Mouse (Mus musculus) heart, embryonic 16.5 days (tissue): Measurements from ENCODE around the gene Htr2c. TPM values are rescaled to one million over a fixed set of nuclear protein-coding genes. Genes with fewer than 3 reads are reported as not detected.

Source experiments
- ATAC-seq: fragments of 200-750 bp; cut with Nextera tagmentation; replicated peaks from 2 replicates; pipeline ENCODE4 v1.8.0; 2017; ENCODE audit warnings: moderate number of reproducible peaks; ENCODE audit not compliant: insufficient read depth, low FRiP score; ENCODE audit errors: extremely low read depth
- H3K27ac ChIP-seq: fragments of 300-500 bp; sonication (generic); 2 replicates; pipeline ENCODE4 v1.5.1; 2014; ENCODE audit warnings: mild to moderate bottlenecking, low read length, control low read depth, moderate library complexity
- H3K27me3 ChIP-seq: fragments of 300-500 bp; sonication (generic); 2 replicates; pipeline ENCODE4 v1.6.1; 2014; ENCODE audit warnings: low read length, mixed read lengths; ENCODE audit not compliant: control insufficient read depth, insufficient read depth
- H3K36me3 ChIP-seq: fragments of 300-500 bp; sonication (generic); 2 replicates; pipeline ENCODE4 v1.6.1; 2014; ENCODE audit not compliant: control insufficient read depth, insufficient read depth
- H3K4me1 ChIP-seq: fragments of 300-500 bp; sonication (generic); 2 replicates; pipeline ENCODE4 v1.6.1; 2014; ENCODE audit warnings: low read length, mixed read lengths; ENCODE audit not compliant: control insufficient read depth, insufficient read depth
- H3K4me2 ChIP-seq: fragments of 300-500 bp; sonication (generic); 2 replicates; pipeline ENCODE4 v1.6.1; 2014; ENCODE audit warnings: low read depth, mild to moderate bottlenecking, control low read depth, low read length
- H3K4me3 ChIP-seq: fragments of 300-500 bp; sonication (generic); 2 replicates; pipeline ENCODE4 v1.5.1; 2014; ENCODE audit warnings: mild to moderate bottlenecking, control low read depth, low read length
- H3K9ac ChIP-seq: fragments of 300-500 bp; sonication (generic); 2 replicates; pipeline ENCODE4 v1.6.1; 2014; ENCODE audit warnings: low read length, control low read depth
- H3K9me3 ChIP-seq: fragments of 300-500 bp; sonication (generic); replicated peaks from 2 replicates; pipeline ENCODE4 v1.6.1; 2016; ENCODE audit warnings: low read length; ENCODE audit not compliant: control insufficient read depth
- WGBS: fragments of 180-500 bp; shearing (Covaris S2); extraction: QIAGEN DNeasy Blood & Tissue Kit; methylation state at CpG from one replicate; pipeline ENCODE4 v1.1.7; 2014; 5-methylcytosine and 5-hydroxymethylcytosine counted together
- polyA plus RNA-seq: library from polyadenylated mRNA; unstranded; fragments of >200 nt; fragmentation: Nextera tagmentation; extraction: Ambion mirVana; gene quantifications from 2 replicates; pipeline ENCODE4 v1.2.1, GENCODE M21; 2015

Htr2c gene
- not detected in 2 replicates for polyA plus RNA-seq

DNA sequence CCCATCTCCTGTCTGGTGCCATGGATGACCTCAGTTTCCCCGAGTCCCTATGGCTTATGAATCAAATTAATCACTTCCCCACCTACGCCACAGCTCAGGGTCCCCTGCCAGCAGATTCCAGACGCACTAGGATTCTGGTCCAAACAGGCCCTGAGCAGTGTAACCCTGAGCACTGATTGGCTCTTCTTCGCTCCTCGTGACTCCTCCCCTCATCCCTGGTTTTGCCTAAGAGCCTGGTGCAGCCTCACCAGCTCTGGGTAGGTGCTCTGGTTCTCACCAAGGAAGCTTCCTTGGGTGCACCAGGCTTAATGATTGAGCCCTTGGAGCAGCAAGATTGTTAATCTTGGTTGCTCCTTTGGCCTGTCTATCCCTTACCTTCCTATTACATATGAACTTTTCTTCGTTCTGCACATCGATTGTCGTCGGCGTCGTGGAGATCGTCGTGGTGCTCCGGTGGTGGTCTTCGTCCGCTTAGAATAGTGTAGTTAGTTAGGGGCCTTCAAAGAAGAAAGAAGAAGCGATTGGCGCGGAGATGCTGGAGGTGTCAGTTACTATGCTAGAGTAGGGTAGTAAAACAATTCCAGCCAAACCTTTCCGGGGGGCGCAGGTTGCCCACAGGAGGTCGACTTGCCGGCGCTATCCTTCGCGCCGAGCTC, at the start of gene Htr2c:
TSS of gene Htr2c (plus strand) at position 256 of the 656 bp plus-strand sequence.
- WGBS, result 23% methylated on average over 27 of the region's 27 CpGs
- ATAC-seq, result no peak
- peaks cover 20% of the 10 kb centered on the region for H3K27me3 ChIP-seq
- H3K9me3 ChIP-seq, result no peaks in the 10 kb centered on the region
- peak within 1 kb of the TSS; percentile 4; the same call in 1 of the 2 replicates for H3K4me3 ChIP-seq
- H3K9ac ChIP-seq, result no peak within 1 kb of the TSS
- no peaks in the 10 kb centered on the region for H3K36me3 ChIP-seq
- no peaks in the 10 kb centered on the region for H3K4me1 ChIP-seq
- H3K27ac ChIP-seq, result no peak within 1 kb of the TSS
- H3K4me2 ChIP-seq, result peak within 1 kb of the TSS; percentile 50

DNA sequence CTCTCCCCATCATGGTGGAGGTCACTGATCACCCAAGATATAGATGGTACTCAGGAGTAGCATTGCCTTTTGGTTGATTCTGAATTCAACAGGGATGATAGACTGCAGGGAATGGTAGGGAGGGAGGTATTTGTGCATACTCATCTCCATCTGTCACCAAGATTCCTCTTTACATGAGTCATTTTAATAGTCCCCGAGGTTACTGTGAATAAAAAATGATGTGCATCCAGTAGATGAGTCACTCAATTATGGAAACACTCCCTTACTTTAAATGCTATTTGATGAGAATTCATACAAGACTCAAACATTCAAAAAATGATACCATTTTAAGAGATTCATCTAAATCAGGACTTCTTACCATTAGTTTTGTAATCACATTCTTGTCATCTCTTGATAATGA, 34.1 kb upstream of the Htr2c start:
- Histone ChIP-seq H3K27ac (no peak overlapping the region), H3K4me1 (no peaks in the 10 kb centered on the region), H3K9ac (no peak overlapping the region), H3K9me3 (no peaks in the 10 kb centered on the region), H3K4me3 (no peak overlapping the region), H3K36me3 (no peaks in the 10 kb centered on the region), H3K27me3 (no peaks in the 10 kb centered on the region), H3K4me2 (no peak overlapping the region)
- no peak for ATAC-seq
- WGBS, result 48% methylated on average over 1 of the region's 1 CpGs

DNA sequence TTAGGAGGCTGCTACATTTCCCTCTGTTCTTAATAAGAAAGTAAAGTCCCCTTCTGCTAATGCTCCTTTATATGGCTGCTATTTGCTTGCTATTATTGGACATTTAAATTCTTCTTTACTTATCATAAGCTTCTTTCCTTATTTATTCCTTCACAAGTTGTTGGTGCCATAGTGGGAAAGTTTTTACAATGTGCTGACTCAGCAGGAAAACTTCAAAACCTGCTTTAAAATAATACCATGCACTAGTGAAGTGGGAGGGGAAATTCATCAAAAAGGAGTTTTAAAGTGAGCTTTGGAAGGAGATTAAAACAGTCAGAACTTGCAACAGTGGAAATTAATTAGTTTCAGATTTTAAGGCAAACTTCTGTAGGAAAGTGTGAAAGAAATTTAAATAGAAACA, 26.0 kb upstream of the Htr2c start:
- H3K27ac ChIP-seq, result no peak overlapping the region
- H3K36me3 ChIP-seq, result no peaks in the 10 kb centered on the region
- no peak for ATAC-seq
- no peak overlapping the region for H3K9ac ChIP-seq
- no peak overlapping the region for H3K4me3 ChIP-seq
- H3K4me1 ChIP-seq, result no peaks in the 10 kb centered on the region
- H3K4me2 ChIP-seq, result no peak overlapping the region
- H3K9me3 ChIP-seq, result no peaks in the 10 kb centered on the region
- no peaks in the 10 kb centered on the region for H3K27me3 ChIP-seq

DNA sequence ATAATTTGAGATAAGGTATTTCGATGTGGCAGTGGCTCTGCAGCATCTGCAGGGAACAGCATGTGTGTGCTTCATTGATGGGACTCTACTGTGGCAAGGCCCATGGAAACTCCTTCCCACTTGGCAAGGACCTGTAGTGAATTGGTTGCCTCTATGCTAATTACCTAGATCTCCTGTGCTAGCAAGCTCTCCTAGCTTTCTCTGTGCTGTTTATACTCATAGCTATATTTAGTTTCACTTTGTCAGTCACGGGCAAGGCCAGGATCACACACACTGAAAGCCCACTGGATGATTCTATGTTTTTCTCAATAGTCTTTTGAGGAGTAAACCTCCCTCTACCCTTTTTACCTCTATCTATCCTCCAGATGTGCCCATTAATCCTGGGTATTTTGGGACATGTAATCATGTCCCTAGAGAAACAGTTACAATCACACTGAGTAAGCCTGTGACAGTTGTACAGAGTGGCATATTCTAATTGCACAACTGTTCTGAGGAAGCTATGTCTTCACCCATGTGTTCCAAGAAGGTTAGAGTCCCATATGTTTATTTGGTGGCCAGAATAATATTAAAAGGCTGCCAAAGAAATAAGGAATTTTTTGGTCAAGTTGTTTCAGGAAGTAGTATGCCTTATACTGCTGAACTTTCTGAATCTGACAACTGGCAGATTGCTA, 16.0 kb upstream of the Htr2c start:
- no peaks in the 10 kb centered on the region for H3K27me3 ChIP-seq
- H3K36me3 ChIP-seq, result no peaks in the 10 kb centered on the region
- no peak overlapping the region for H3K27ac ChIP-seq
- peak overlapping the region; percentile 12; the same call in 1 of the 2 replicates for H3K4me2 ChIP-seq
- H3K4me3 ChIP-seq, result no peak overlapping the region
- H3K9ac ChIP-seq, result no peak overlapping the region
- ATAC-seq, result no peak
- no peaks in the 10 kb centered on the region for H3K4me1 ChIP-seq
- H3K9me3 ChIP-seq, result no peaks in the 10 kb centered on the region
- 46% methylated on average over 2 of the region's 2 CpGs for WGBS

DNA sequence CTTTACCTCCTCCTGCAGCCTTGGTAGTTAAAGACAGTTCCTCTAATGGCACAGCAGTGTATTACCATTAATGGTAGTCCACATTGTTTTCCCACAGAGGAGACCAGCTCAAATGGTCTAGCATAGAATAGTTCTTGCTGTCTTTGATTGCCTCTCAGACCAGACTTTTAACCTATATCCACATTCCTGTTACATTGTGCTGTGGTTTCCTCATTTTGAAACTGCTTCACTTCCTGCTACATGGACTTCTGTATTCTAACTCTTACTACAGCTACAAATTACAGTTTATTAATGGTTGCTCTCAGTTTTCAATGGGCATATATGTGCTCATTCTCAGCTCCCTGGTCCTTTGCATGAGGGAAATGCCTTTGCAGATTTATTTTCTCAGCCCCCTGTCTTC, 15.3 kb upstream of the Htr2c start:
- no peak for ATAC-seq
- H3K9me3 ChIP-seq, result no peaks in the 10 kb centered on the region
- no peak overlapping the region for H3K4me3 ChIP-seq
- H3K27ac ChIP-seq, result no peak overlapping the region
- H3K36me3 ChIP-seq, result no peaks in the 10 kb centered on the region
- no peak overlapping the region for H3K4me2 ChIP-seq
- no peak overlapping the region for H3K9ac ChIP-seq
- H3K4me1 ChIP-seq, result no peaks in the 10 kb centered on the region
- no peaks in the 10 kb centered on the region for H3K27me3 ChIP-seq

DNA sequence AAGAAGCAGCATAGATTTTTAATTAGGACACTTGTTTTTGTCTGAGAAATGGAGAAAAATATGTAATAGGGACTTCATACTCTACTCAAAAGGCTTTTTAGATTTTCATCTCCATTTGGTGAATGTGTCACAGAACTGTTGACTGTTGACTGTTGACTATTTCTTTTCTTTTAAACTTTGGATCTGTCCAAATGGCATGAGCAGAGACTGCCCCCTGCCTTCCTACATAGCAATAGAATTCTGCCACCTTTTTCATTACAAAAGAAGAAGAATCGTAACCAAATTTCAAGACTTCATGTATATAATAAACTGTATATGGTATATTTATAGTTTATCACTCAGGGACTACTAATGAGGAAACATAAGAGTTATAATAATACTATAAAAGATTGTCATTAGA, 3.7 kb upstream of the Htr2c start:
- Histone ChIP-seq H3K9me3 (no peaks in the 10 kb centered on the region), H3K4me1 (no peaks in the 10 kb centered on the region), H3K36me3 (no peaks in the 10 kb centered on the region), H3K4me3 (no peak overlapping the region), H3K9ac (no peak overlapping the region), H3K27ac (no peak overlapping the region), H3K27me3 (peaks cover 20% of the 10 kb centered on the region), H3K4me2 (no peak overlapping the region)
- WGBS, result 73% methylated on average over 1 of the region's 1 CpGs
- ATAC-seq, result no peak

DNA sequence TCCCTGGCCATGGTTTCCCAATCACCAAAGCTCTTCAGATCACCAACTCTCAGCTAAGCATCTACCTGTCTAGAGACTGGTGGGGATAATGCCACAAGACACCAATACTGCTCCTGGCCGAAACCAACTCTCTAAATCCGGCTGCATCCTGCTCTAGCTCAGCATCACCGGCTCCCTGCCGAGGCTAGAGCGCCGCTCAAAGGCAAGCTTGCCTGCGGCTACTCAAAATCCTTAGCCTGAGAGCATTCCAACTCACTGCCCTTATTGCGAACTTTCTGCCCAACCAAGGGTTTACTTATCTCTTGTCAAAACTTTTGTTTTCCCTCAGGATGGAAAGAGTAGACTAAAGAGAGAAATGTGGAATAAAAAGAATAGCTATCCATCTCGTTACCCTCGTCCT, 2.4 kb upstream of the Htr2c start:
- H3K9me3 ChIP-seq, result no peaks in the 10 kb centered on the region
- H3K36me3 ChIP-seq, result no peaks in the 10 kb centered on the region
- 19% methylated on average over 10 of the region's 10 CpGs for WGBS
- H3K27me3 ChIP-seq, result peaks cover 20% of the 10 kb centered on the region
- no peaks in the 10 kb centered on the region for H3K4me1 ChIP-seq
- H3K4me2 ChIP-seq, result no peak overlapping the region
- no peak overlapping the region for H3K9ac ChIP-seq
- H3K4me3 ChIP-seq, result no peak overlapping the region
- no peak for ATAC-seq
- no peak overlapping the region for H3K27ac ChIP-seq

DNA sequence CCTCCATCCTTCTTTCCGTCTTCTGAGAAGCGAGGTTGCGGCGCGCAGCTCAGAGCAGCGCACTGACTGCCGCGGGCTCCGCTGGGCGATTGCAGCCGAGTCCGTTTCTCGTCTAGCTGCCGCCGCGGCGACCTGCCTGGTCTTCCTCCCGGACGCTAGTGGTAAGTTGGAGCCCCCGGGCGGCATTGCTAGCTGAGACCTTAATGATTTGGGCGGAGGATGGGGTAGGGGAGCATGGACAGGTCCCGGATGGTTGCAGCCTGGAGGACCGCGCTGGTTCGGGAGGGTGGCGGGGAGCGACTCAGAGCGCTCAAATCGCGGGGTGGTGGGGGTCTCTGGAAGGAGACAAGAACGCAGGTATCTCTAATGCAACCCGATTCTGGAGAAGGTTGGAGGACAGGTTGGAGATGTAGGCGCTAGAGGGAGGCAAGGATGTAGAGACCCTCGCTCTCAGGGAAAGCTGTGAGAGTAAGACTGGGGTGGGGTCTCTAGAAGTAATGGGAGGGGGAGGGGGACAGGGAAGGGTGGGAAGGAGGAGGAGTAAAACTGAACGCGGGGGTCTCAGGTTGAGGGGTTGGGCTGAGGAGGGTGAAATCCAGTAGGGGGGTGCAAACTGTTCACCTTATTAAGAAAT, 718 bp downstream of the Htr2c start:
- Histone ChIP-seq H3K4me2 (peak overlapping the region; percentile 50), H3K36me3 (no peaks in the 10 kb centered on the region), H3K9me3 (no peaks in the 10 kb centered on the region), H3K9ac (no peak overlapping the region), H3K27ac (no peak overlapping the region), H3K27me3 (peaks cover 20% of the 10 kb centered on the region), H3K4me3 (peak overlapping the region; percentile 10; the same call in 1 of the 2 replicates), H3K4me1 (no peaks in the 10 kb centered on the region)
- ATAC-seq, result no peak
- 14% methylated on average over 37 of the region's 37 CpGs for WGBS

DNA sequence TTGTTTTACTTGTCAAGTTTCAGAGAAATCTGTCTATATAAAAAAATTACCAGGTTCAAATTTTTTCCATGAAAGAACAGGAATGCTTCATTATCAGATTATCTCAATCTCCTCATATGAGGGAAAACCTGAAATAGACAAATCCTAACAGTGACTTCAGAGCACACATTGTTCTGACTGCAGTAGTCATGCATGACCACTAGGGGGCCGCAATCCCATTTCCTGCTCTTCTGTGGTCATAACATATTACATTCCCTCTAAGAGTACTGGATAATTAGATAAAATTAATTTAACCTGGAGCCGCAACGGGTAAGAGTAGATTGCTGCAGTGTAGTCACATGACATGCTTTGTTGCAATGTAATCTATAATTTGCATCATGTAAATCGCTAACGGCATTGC, 17.6 kb downstream of the Htr2c start:
- no peak overlapping the region for H3K9ac ChIP-seq
- H3K27ac ChIP-seq, result no peak overlapping the region
- no peaks in the 10 kb centered on the region for H3K4me1 ChIP-seq
- no peaks in the 10 kb centered on the region for H3K27me3 ChIP-seq
- no peak overlapping the region for H3K4me3 ChIP-seq
- 53% methylated on average over 5 of the region's 5 CpGs for WGBS
- H3K36me3 ChIP-seq, result no peaks in the 10 kb centered on the region
- no peak overlapping the region for H3K4me2 ChIP-seq
- H3K9me3 ChIP-seq, result no peaks in the 10 kb centered on the region
- ATAC-seq, result no peak
